Mouse (Mus musculus) adrenal gland, adult 2 months (tissue): Measurements from ENCODE around the gene Diras1. TPM values are rescaled to one million over a fixed set of nuclear protein-coding genes. Genes with fewer than 3 reads are reported as not detected.

Experiments used
- DNase-seq: peaks from one replicate; pipeline ENCODE4 v3.0.0; 2021
- polyA plus RNA-seq: library from polyadenylated mRNA; depleted of rRNA; stranded (reverse); fragments of >200 nt; gene quantifications from 2 replicates; pipeline ENCODE4 v1.2.3, GENCODE M21; 2012
- total RNA-seq, 2 experiments: library from RNA; stranded (reverse); gene quantifications; 2 replicates each; pipeline ENCODE4 v1.2.3; 2021

The Diras1 gene
- total and polyA plus RNA-seq, 3 experiments, result 1.4 to 3.6 (median 2.1) TPM

GRCm38 (mm10) chr10:81029031-81029430 is 3.6 kb upstream of the Diras1 start:
- DNase-seq, result no peak

DNA sequence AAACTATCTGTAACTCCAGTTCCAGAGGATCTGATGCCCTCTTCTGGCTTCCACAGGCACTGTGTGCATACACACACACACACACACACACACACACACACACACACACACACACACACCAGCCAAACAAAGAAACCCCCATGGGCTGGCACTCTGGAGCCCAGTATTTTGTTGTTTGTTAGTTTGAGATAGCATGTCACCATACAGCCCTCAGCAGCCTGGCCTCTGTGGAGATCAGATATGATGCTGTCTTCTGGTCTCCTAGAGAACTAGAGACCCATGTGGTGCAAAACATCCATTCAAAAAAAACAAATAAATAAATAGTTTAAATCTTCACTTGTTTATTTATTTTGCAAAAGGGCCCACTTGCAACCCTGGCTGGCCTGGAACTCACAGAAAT is 2.8 kb upstream of the Diras1 start:
- DNase-seq, result no peak

- DNase-seq, result peak; percentile 82
Observed at GRCm38 (mm10) chr10:81027331-81027730, 1.9 kb upstream of the Diras1 start.

- no peak for DNase-seq
Observed at GRCm38 (mm10) chr10:81026857-81027256, 1.4 kb upstream of the Diras1 start.

- peak; percentile 26 for DNase-seq
Observed at GRCm38 (mm10) chr10:81025047-81025621, 328 bp downstream of the Diras1 start.

GRCm38 (mm10) chr10:81024346-81024937 is 1.0 kb downstream of the Diras1 start:
- no peak for DNase-seq

- no peak for DNase-seq
Observed at GRCm38 (mm10) chr10:81022744-81023143, 2.7 kb downstream of the Diras1 start.

DNA sequence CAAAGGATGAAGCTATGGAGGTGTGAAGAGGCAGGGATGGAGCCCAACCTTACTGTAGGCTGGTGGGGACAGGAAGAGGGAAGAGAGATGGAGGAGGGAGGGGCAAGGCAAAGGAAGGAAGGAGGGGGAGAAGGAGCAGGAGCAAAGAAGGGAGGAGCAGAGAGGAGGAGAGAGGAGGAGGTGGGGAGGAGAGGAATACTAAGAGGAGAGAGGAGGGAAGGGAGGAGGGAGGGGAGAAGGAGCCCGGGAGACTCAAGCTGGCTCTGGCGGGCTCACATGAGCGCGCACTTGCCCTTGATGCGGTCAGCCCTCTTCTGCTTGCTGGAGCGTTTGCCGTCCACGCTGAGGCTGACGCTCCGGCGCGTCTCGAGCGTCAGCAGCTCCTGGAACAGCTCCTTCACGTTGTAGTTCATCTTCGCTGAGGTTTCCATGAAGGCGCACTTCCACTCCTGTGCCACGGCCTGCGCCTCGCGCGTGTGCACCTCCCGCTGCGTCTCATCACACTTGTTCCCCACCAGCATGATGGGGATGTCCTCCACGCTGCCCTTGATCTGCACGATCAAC is 3.8 kb downstream of the Diras1 start:
- no peak for DNase-seq

DNA sequence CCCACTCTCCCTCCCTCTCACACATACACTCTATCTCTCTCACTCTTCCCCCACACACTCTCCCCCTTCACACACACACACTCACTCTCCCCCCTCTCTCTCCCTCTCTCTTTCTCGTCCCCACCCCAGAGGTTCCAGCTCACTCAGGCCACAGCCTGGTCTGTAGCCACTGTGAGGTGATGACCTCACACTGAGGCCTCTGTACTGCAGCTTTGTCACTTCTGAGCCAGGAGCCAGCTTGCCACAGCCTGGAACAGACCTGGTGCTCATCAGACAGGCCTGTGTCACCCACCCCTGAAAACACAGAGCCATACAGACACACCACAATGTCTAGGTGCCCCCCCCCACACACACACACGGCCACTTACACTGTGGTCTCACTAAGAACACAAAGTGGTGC is 5.3 kb downstream of the Diras1 start:
- no peak for DNase-seq

- no peak for DNase-seq
Observed at GRCm38 (mm10) chr10:81019687-81020086, 5.8 kb downstream of the Diras1 start.

GRCm38 (mm10) chr10:81018326-81018725 is 7.1 kb downstream of the Diras1 start:
- no peak for DNase-seq

- peak; percentile 66 for DNase-seq
Observed at GRCm38 (mm10) chr10:81016645-81017044, 8.8 kb downstream of the Diras1 start.

DNA sequence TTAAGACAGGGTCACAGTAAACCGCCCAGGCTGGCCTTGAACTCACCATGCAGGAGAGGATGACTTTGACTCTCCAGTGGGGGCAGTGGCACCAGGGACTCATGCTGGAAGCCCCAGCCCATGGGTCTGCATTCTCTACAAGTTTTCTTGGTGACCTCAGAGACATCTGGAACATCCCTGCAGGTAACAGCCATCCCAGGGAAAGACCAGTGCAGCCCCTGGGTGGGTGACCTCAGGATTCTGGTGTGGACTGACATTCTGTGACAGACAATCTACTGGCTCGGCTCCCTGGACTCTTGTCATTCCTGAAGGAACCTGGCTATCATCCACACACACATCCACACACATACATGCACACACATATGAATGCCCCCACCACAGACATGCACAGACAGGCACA is 9.8 kb downstream of the Diras1 start:
- no peak for DNase-seq

- peak; percentile 99 for DNase-seq
Observed at GRCm38 (mm10) chr10:81014393-81015384, 10.8 kb downstream of the Diras1 start, which contains the start of gene Gng7. Gene Gng7, minus strand, starts transcription at chr10:81014945.

DNA sequence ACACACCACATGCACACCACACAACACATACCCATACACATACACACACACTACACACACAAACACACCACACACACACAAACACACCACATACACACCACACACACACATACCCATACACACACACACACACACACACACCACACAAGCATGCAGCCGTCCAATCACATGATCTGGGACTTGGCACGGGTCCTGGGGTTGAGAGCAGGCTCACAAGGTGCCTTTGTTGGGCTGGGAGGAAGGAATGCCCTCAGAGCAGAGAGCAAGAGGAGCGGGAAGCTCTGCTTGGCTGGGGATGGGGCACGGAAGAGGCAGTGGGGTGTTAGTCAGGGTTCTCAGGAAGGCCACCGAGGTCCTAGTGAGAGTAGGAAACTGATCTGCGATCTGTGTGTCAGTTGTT is 14.6 kb downstream of the Diras1 start:
- DNase-seq, result no peak

DNA sequence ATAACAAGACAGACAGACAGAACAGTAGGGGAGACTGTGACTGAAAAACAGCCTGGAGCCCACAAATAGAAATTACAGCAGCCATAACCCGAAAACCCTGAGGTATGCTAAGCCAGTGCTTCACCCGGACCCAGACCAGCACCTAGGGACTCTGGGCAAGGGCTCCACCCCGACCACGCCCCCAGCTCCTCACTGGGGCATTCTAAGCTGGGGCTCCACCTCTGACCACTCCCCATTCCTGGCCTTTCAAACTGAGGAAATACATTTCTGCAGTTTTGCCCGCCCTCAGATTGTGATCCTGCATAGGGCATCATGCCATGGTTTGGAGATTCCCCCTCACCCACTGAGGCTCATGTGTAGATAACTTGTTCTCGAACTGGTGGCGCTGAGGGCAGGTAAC is 18.2 kb downstream of the Diras1 start:
- no peak for DNase-seq

DNA sequence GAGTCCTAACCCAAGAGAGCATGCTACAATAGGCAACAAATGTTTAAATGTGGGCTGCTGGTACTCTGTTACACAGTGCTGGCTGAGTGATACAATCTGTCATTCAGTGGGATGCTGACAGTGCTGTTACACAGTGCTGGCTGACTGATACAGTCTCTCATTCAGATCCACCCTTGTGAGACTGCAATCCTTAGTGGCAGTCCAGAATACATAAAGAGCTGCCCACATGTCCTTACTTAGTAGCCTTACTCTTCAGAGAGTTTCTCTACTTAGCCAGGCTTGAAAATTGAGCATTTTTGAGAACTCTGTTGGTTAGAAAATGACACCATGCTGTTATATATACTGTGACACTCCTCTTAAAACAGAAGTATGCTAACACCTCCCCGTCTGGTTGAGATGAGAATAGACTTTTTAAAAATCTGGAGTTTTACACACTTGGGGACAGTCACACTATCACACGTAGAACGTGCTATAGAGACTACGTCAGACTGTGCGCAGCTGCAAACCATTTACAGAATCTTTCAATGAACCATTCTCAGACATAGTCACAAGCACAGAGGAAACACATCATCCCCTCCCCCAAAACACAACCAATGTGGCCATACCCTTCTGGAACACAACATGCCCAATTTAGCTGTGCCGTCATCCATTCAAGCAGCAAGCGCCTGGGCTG is 19.3 kb downstream of the Diras1 start:
- no peak for DNase-seq

DNA sequence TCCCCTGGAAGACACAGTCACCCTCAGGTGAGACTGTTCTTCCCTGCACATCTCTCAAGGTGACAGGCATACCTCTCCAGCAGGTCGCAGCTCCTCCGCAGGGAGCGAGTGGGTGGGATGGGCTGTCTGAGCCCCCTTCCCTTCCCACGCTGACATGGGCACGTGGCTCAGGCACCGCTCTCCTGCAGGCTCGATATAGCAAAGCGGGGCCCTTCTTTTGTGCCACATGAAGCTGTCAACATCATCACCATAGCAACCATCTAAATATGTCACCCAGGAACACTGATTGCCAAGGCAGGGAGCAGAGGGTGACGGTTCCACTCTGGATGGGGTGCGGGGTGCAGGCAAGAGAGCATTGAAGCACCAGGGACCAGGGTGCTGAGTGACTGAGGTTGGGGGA is 24.3 kb downstream of the Diras1 start:
- DNase-seq, result no peak

GRCm38 (mm10) chr10:81000197-81001062 is 25.0 kb downstream of the Diras1 start:
- no peak for DNase-seq

GRCm38 (mm10) chr10:80999362-81000196 is 25.9 kb downstream of the Diras1 start:
- DNase-seq, result peak; percentile 92
